Mouse (Mus musculus): ENCODE measurements around the gene Zfp609. TPM values are rescaled to one million over a fixed set of nuclear protein-coding genes. Genes with fewer than 3 reads are reported as not detected.

Gene Zfp609
- total RNA-seq, 2 experiments from 2014 or later: 30.4 to 36.1 TPM

GRCm38 (mm10) chr9:65759992-65760391 is 67.4 kb downstream of the Zfp609 start:
- no peak for DNase-seq

- no peak for DNase-seq
These were observed 68.1 kb downstream of the Zfp609 start for GRCm38 (mm10) chr9:65759256-65759655.

GRCm38 (mm10) chr9:65757826-65758225 is 69.5 kb downstream of the Zfp609 start:
- DNase-seq: no peak

- DNase-seq: no peak
These were observed 71.5 kb downstream of the Zfp609 start for GRCm38 (mm10) chr9:65755673-65756375.

- no peak for DNase-seq
These were observed 72.2 kb downstream of the Zfp609 start for GRCm38 (mm10) chr9:65755164-65755563.

- DNase-seq: no peak
These were observed 74.7 kb downstream of the Zfp609 start for GRCm38 (mm10) chr9:65752632-65753031.

- DNase-seq: no peak
These were observed 75.5 kb downstream of the Zfp609 start for GRCm38 (mm10) chr9:65751906-65752305.

- DNase-seq: no peak
These were observed 79.3 kb downstream of the Zfp609 start for GRCm38 (mm10) chr9:65748102-65748501.

- no peak for DNase-seq
These were observed 80.9 kb downstream of the Zfp609 start for GRCm38 (mm10) chr9:65746479-65746878.

- no peak for DNase-seq
These were observed 81.9 kb downstream of the Zfp609 start for GRCm38 (mm10) chr9:65745456-65745855.

GRCm38 (mm10) chr9:65744171-65745082 is 82.9 kb downstream of the Zfp609 start:
- peak; percentile 65 for DNase-seq

- no peak for DNase-seq
These were observed 83.6 kb downstream of the Zfp609 start for GRCm38 (mm10) chr9:65743809-65744170.

- no peak for DNase-seq
These were observed 84.0 kb downstream of the Zfp609 start for GRCm38 (mm10) chr9:65743322-65743721.

- no peak for DNase-seq
These were observed 84.6 kb downstream of the Zfp609 start for GRCm38 (mm10) chr9:65742777-65743176.

GRCm38 (mm10) chr9:65741066-65741852 is 86.1 kb downstream of the Zfp609 start:
- no peak for DNase-seq

- DNase-seq: no peak
These were observed 92.4 kb downstream of the Zfp609 start for GRCm38 (mm10) chr9:65734931-65735330.

GRCm38 (mm10) chr9:65728588-65728987 is 98.8 kb downstream of the Zfp609 start:
- no peak for DNase-seq

- DNase-seq: no peak
These were observed 99.9 kb downstream of the Zfp609 start for GRCm38 (mm10) chr9:65727491-65727890.

GRCm38 (mm10) chr9:65726431-65726830 is 100.9 kb downstream of the Zfp609 start:
- peak; percentile 68 for DNase-seq

GRCm38 (mm10) chr9:65725291-65725622 is 102.1 kb downstream of the Zfp609 start:
- DNase-seq: no peak

- peak; percentile 66 for DNase-seq
These were observed 102.7 kb downstream of the Zfp609 start for GRCm38 (mm10) chr9:65724471-65725290.

- DNase-seq: peak; percentile 53
These were observed 106.2 kb downstream of the Zfp609 start for GRCm38 (mm10) chr9:65721161-65721566.

All from adrenal gland, postnatal 10 days (tissue).